Mouse (Mus musculus): ENCODE measurements around the gene Sh3gl2. TPM values are rescaled to one million over a fixed set of nuclear protein-coding genes. Genes with fewer than 3 reads are reported as not detected.

Gene Sh3gl2
- polyA plus RNA-seq, 1 experiment from 2014 or later = 0.67 TPM

- H3K27me3 ChIP-seq (replicated peaks; ENCODE audit: control insufficient read depth, insufficient read depth, low read length) = no peaks in the 10 kb centered on the region
- H3K4me3 ChIP-seq (ENCODE audit: low read depth, low read length) = no peak overlapping the region
Measured at GRCm38 (mm10) chr4:85196201-85196600, 8.7 kb upstream of the Sh3gl2 start.

DNA sequence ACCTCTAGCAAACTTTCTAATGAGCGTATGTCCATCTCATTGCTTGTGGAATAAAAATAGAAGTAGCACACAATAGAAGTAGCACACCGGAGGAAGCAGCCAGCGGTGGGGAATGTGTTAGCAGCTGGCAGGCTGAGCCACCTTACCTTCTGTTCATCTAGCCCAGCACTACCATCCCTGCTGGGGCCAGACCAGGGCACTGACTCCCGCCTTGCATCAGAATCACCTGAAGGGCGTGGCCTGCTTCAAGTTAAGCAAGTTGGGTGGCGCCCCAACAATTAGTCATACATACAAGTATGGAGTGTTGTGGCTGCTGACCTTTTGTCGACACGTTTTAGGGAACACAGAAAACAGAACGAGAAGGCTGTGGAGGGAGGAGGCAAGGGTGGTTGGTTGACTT, 6.5 kb upstream of the Sh3gl2 start:
- no peak overlapping the region for H3K27ac ChIP-seq (ENCODE audit: low read depth, low read length)
- no peaks in the 10 kb centered on the region for H3K4me1 ChIP-seq (replicated peaks; ENCODE audit: control insufficient read depth, insufficient read depth, low read length)
- 78% methylated on average over 9 of the region's 9 CpGs for WGBS
- ATAC-seq (replicated peaks; ENCODE audit: low FRiP score) (no peak), DNase-seq (ENCODE audit: low spot score) (no peak)
- H3K27me3 ChIP-seq (replicated peaks; ENCODE audit: control insufficient read depth, insufficient read depth, low read length) = peaks cover 5% of the 10 kb centered on the region
- H3K9ac ChIP-seq (ENCODE audit: low read depth, low read length) = no peak overlapping the region
- no peaks in the 10 kb centered on the region for H3K36me3 ChIP-seq (ENCODE audit: control insufficient read depth, insufficient read depth, low read length)
- no peak overlapping the region for H3K4me2 ChIP-seq
- no peaks in the 10 kb centered on the region for H3K9me3 ChIP-seq (ENCODE audit: control insufficient read depth, low read length)
- no peak overlapping the region for H3K4me3 ChIP-seq (ENCODE audit: low read depth, low read length)

More at GRCm38 (mm10) chr4:85196201-85196600, 8.7 kb upstream of the Sh3gl2 start:
- H3K9ac ChIP-seq (ENCODE audit: low read depth, low read length) = no peak overlapping the region
- no peaks in the 10 kb centered on the region for H3K4me1 ChIP-seq (replicated peaks; ENCODE audit: control insufficient read depth, insufficient read depth, low read length)
- DNase-seq (ENCODE audit: low spot score) (no peak), ATAC-seq (replicated peaks; ENCODE audit: low FRiP score) (no peak)
- no peak overlapping the region for H3K4me2 ChIP-seq
- H3K27ac ChIP-seq (ENCODE audit: low read depth, low read length) = no peak overlapping the region
- 80% methylated on average over 4 of the region's 4 CpGs for WGBS
- no peaks in the 10 kb centered on the region for H3K36me3 ChIP-seq (ENCODE audit: control insufficient read depth, insufficient read depth, low read length)
- H3K9me3 ChIP-seq (ENCODE audit: control insufficient read depth, low read length) = no peaks in the 10 kb centered on the region

GRCm38 (mm10) chr4:85202582-85202981, 2.3 kb upstream of the Sh3gl2 start:
- DNase-seq (ENCODE audit: low spot score) = no peak

DNA sequence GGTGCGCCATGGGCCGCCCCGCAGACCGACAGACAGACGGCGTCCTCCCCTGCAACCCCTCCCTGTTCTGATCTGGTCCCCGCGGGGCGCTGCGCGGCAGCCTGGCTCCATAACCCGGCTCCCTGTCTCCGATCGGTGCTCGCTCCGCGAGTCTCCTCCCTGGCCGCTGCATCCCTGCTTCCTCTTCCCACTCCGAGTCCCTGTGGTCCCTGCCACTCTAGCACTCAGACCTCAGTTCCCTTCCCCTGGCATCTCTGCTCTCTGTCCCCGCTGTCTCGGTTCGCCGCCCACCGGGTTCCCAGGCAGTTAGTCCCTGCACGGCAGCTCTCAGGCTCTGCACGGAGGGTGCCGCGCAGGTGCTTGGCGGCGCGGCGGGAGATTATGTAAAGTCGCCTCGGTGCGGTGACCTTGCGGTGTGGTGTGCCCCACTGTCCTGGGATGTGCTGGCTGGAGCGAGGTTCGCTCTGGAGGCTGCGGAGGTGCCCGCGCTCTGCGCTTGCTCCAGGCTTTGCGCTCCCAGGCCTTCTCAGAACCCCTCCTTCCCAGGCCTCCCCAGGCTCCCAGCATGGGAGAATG, 798 bp downstream of the Sh3gl2 start:
- Histone ChIP-seq H3K27ac (ENCODE audit: low read depth, low read length) (no peak overlapping the region), H3K9ac (ENCODE audit: low read depth, low read length) (no peak overlapping the region), H3K4me1 (replicated peaks; ENCODE audit: control insufficient read depth, insufficient read depth, low read length) (no peaks in the 10 kb centered on the region), H3K27me3 (replicated peaks; ENCODE audit: control insufficient read depth, insufficient read depth, low read length) (peaks cover 39% of the 10 kb centered on the region), H3K4me2 (peak overlapping the region; percentile 79), H3K36me3 (ENCODE audit: control insufficient read depth, insufficient read depth, low read length) (no peaks in the 10 kb centered on the region), H3K9me3 (ENCODE audit: control insufficient read depth, low read length) (no peaks in the 10 kb centered on the region), H3K4me3 (ENCODE audit: low read depth, low read length) (peak overlapping the region; percentile 55)
- ATAC-seq (replicated peaks; ENCODE audit: low FRiP score) = no peak
- WGBS = 2% methylated on average over 43 of the region's 43 CpGs
- DNase-seq (ENCODE audit: low spot score) = peak; percentile 35

More at GRCm38 (mm10) chr4:85202582-85202981, 2.3 kb upstream of the Sh3gl2 start:
- no peak overlapping the region for H3K4me2 ChIP-seq
- 82% methylated on average over 7 of the region's 7 CpGs for WGBS
- peaks cover 36% of the 10 kb centered on the region for H3K27me3 ChIP-seq (replicated peaks; ENCODE audit: control insufficient read depth, insufficient read depth, low read length)
- H3K9me3 ChIP-seq (ENCODE audit: control insufficient read depth, low read length) = no peaks in the 10 kb centered on the region
- no peaks in the 10 kb centered on the region for H3K36me3 ChIP-seq (ENCODE audit: control insufficient read depth, insufficient read depth, low read length)
- H3K27ac ChIP-seq (ENCODE audit: low read depth, low read length) = no peak overlapping the region
- no peak overlapping the region for H3K9ac ChIP-seq (ENCODE audit: low read depth, low read length)
- ATAC-seq (replicated peaks; ENCODE audit: low FRiP score) = no peak
- no peaks in the 10 kb centered on the region for H3K4me1 ChIP-seq (replicated peaks; ENCODE audit: control insufficient read depth, insufficient read depth, low read length)
- H3K4me3 ChIP-seq (ENCODE audit: low read depth, low read length) = no peak overlapping the region

DNA sequence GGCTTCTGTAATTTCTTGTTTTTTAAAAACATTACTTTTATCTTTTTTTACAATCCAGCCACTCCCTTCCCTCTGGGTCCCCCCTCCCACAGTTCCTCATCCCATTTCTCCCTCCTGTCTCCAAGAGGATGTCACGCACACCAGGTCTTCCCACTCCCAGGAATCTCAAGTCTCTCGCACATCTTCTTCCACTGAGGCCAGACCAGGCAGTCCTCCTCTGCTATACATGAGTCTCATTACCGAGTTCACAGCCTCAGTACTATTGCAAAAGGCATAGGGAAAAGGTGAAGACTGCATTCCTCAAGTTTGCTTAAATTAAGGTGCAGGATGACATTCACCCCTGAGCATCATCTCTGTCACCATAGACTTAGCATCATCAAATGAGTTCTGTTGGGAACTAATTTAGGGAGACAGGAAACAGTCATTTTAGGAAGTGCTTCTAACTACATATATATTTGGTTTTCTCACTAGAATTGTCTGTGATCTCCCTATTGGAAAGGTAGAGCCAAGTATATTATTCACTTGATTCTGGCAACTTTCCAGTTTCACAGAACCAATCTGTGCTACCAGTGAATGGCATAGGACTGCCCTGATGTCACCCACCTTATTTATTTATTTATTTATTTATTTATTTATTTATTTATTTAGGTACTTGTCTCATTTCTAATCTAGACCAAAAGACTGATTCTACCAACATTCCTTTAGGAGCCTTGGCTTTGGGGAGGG, 1.9 kb downstream of the Sh3gl2 start:
- H3K27ac ChIP-seq (ENCODE audit: low read depth, low read length) = no peak overlapping the region
- 50% methylated on average over 3 of the region's 3 CpGs for WGBS

DNA sequence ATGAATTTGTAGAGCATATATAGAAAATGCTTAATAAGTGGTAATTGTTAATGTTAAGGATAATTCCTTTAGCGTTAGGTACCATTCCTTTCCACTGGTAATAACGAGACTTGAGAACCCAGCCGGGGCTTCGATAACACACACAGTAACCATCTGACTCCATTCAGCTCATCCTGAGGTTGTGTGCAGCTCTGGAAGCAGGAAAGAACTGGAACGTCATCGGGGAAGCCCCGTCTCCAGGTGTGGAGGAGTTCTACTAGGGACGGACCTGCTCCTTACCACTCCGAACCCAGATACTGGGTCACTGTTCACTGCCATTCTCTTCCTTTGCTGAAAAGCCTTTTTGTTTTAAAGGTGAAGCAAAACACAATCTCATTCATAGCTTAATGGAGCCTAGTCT, 2.6 kb downstream of the Sh3gl2 start:
- Histone ChIP-seq H3K9me3 (ENCODE audit: control insufficient read depth, low read length) (no peaks in the 10 kb centered on the region), H3K4me2 (no peak overlapping the region), H3K4me3 (ENCODE audit: low read depth, low read length) (no peak overlapping the region), H3K4me1 (replicated peaks; ENCODE audit: control insufficient read depth, insufficient read depth, low read length) (no peaks in the 10 kb centered on the region), H3K27me3 (replicated peaks; ENCODE audit: control insufficient read depth, insufficient read depth, low read length) (peaks cover 39% of the 10 kb centered on the region), H3K9ac (ENCODE audit: low read depth, low read length) (no peak overlapping the region), H3K36me3 (ENCODE audit: control insufficient read depth, insufficient read depth, low read length) (no peaks in the 10 kb centered on the region), H3K27ac (ENCODE audit: low read depth, low read length) (no peak overlapping the region)
- DNase-seq (ENCODE audit: low spot score) (no peak), ATAC-seq (replicated peaks; ENCODE audit: low FRiP score) (no peak)
- WGBS = 87% methylated on average over 9 of the region's 9 CpGs

More for the DNA sequence above, 1.9 kb downstream of the Sh3gl2 start:
- Histone ChIP-seq H3K4me1 (replicated peaks; ENCODE audit: control insufficient read depth, insufficient read depth, low read length) (no peaks in the 10 kb centered on the region), H3K4me2 (no peak overlapping the region), H3K27me3 (replicated peaks; ENCODE audit: control insufficient read depth, insufficient read depth, low read length) (peaks cover 39% of the 10 kb centered on the region), H3K4me3 (ENCODE audit: low read depth, low read length) (no peak overlapping the region), H3K9me3 (ENCODE audit: control insufficient read depth, low read length) (no peaks in the 10 kb centered on the region), H3K36me3 (ENCODE audit: control insufficient read depth, insufficient read depth, low read length) (no peaks in the 10 kb centered on the region), H3K9ac (ENCODE audit: low read depth, low read length) (no peak overlapping the region)
- DNase-seq (ENCODE audit: low spot score) (no peak), ATAC-seq (replicated peaks; ENCODE audit: low FRiP score) (no peak)

DNA sequence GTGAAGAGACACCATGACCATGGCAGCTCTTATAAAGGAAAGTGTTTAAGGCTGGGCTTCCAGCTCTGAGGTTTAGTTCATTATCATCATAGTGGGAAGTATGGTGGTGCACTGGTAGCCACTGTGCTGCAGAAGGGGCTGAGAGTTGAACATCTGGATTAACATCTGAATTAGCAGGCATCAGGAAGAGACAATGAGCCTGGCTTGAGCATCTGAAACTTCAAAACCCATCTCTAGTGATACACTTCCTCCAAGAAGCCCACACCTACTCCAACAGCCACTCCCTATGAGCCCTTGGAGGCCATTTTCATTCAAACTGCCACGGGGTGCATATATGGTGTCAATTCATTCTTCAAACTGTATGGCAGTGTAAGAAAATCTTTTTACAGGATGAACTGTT, 3.6 kb downstream of the Sh3gl2 start:
- 56% methylated on average over 1 of the region's 1 CpGs for WGBS
- Histone ChIP-seq H3K27ac (ENCODE audit: low read depth, low read length) (no peak overlapping the region), H3K9ac (ENCODE audit: low read depth, low read length) (no peak overlapping the region), H3K4me1 (replicated peaks; ENCODE audit: control insufficient read depth, insufficient read depth, low read length) (no peaks in the 10 kb centered on the region), H3K4me2 (no peak overlapping the region), H3K36me3 (ENCODE audit: control insufficient read depth, insufficient read depth, low read length) (no peaks in the 10 kb centered on the region), H3K27me3 (replicated peaks; ENCODE audit: control insufficient read depth, insufficient read depth, low read length) (peaks cover 33% of the 10 kb centered on the region), H3K4me3 (ENCODE audit: low read depth, low read length) (no peak overlapping the region), H3K9me3 (ENCODE audit: control insufficient read depth, low read length) (no peaks in the 10 kb centered on the region)
- ATAC-seq (replicated peaks; ENCODE audit: low FRiP score) (no peak), DNase-seq (ENCODE audit: low spot score) (no peak)

- ATAC-seq (replicated peaks; ENCODE audit: low FRiP score) (no peak), DNase-seq (ENCODE audit: low spot score) (no peak)
- Histone ChIP-seq H3K27ac (ENCODE audit: low read depth, low read length) (no peak overlapping the region), H3K9me3 (ENCODE audit: control insufficient read depth, low read length) (no peaks in the 10 kb centered on the region), H3K27me3 (replicated peaks; ENCODE audit: control insufficient read depth, insufficient read depth, low read length) (peaks cover 11% of the 10 kb centered on the region), H3K4me3 (ENCODE audit: low read depth, low read length) (no peak overlapping the region), H3K4me1 (replicated peaks; ENCODE audit: control insufficient read depth, insufficient read depth, low read length) (no peaks in the 10 kb centered on the region), H3K36me3 (ENCODE audit: control insufficient read depth, insufficient read depth, low read length) (no peaks in the 10 kb centered on the region), H3K9ac (ENCODE audit: low read depth, low read length) (no peak overlapping the region), H3K4me2 (no peak overlapping the region)
- WGBS = 74% methylated on average over 3 of the region's 3 CpGs
Measured at GRCm38 (mm10) chr4:85210953-85211352, 6.0 kb downstream of the Sh3gl2 start.

GRCm38 (mm10) chr4:85217003-85217402, 12.1 kb downstream of the Sh3gl2 start:
- Histone ChIP-seq H3K4me1 (replicated peaks; ENCODE audit: control insufficient read depth, insufficient read depth, low read length) (no peaks in the 10 kb centered on the region), H3K36me3 (ENCODE audit: control insufficient read depth, insufficient read depth, low read length) (no peaks in the 10 kb centered on the region), H3K9ac (ENCODE audit: low read depth, low read length) (no peak overlapping the region), H3K9me3 (ENCODE audit: control insufficient read depth, low read length) (no peaks in the 10 kb centered on the region), H3K4me2 (no peak overlapping the region), H3K27ac (ENCODE audit: low read depth, low read length) (no peak overlapping the region), H3K4me3 (ENCODE audit: low read depth, low read length) (no peak overlapping the region), H3K27me3 (replicated peaks; ENCODE audit: control insufficient read depth, insufficient read depth, low read length) (no peaks in the 10 kb centered on the region)
- DNase-seq (ENCODE audit: low spot score) = no peak
- ATAC-seq (replicated peaks; ENCODE audit: low FRiP score) = no peak
- WGBS = 62% methylated on average over 4 of the region's 4 CpGs

Data from liver, embryonic 11.5 days (tissue).